Mouse (Mus musculus) liver, adult 2 months (tissue): ENCODE data around the gene Rundc3a. TPM values are rescaled to one million over a fixed set of nuclear protein-coding genes. Genes with fewer than 3 reads are reported as not detected.

Experiments used
- DNase-seq: peaks from one replicate; pipeline ENCODE4 v3.0.0-alpha.2; 2011; ENCODE audit warnings: low read depth, low spot score; ENCODE audit errors: extremely low read depth
- H3K27ac ChIP-seq: fragments of 200-500 bp; replicated peaks from 2 replicates; pipeline ENCODE4 v1.5.1; 2012; ENCODE audit warnings: low read depth, mild to moderate bottlenecking, control low read depth, inconsistent platforms, low read length; ENCODE audit not compliant: insufficient read depth
- H3K27me3 ChIP-seq: fragments of 200-500 bp; 2 replicates; pipeline ENCODE4 v1.6.1; 2012; ENCODE audit warnings: mild to moderate bottlenecking, moderate library complexity, low read length, inconsistent platforms; ENCODE audit not compliant: control insufficient read depth, insufficient read depth
- H3K36me3 ChIP-seq: fragments of 200-500 bp; 2 replicates; pipeline ENCODE4 v1.6.1; 2012; ENCODE audit warnings: low read length, inconsistent platforms; ENCODE audit not compliant: control insufficient read depth, insufficient read depth
- H3K4me1 ChIP-seq: fragments of 200-500 bp; 2 replicates; pipeline ENCODE4 v1.6.1; 2011; ENCODE audit warnings: low read length; ENCODE audit not compliant: control insufficient read depth, insufficient read depth
- H3K4me3 ChIP-seq: fragments of 200-500 bp; 2 replicates; pipeline ENCODE4 v1.5.1; 2011; ENCODE audit warnings: low read depth, mild to moderate bottlenecking, control low read depth, low read length, moderate library complexity; ENCODE audit not compliant: insufficient read depth
- H3K79me2 ChIP-seq: fragments of 200-500 bp; 2 replicates; pipeline ENCODE4 v1.6.1; 2012; ENCODE audit warnings: inconsistent platforms, mild to moderate bottlenecking, low read length, moderate library complexity; ENCODE audit not compliant: control insufficient read depth, insufficient read depth
- H3K9ac ChIP-seq: fragments of 200-500 bp; 2 replicates; pipeline ENCODE4 v1.6.1; 2012; ENCODE audit warnings: low read depth, mild to moderate bottlenecking, control low read depth, inconsistent platforms, low read length
- CTCF ChIP-seq: fragments of 200-500 bp; IDR thresholded peaks from 2 replicates; pipeline ENCODE4 v1.5.1; 2011; ENCODE audit warnings: low read depth, low read length, control low read depth
- POLR2A ChIP-seq: fragments of 200-500 bp; IDR thresholded peaks from 2 replicates; pipeline ENCODE4 v1.6.1; 2011; ENCODE audit warnings: low read length, control low read depth; ENCODE audit not compliant: insufficient read depth; ENCODE audit errors: extremely low read depth
- WGBS: fragments of 180-500 bp; shearing (Covaris S2); methylation state at CpG from one replicate; pipeline ENCODE4 v1.1.7; 2018; 5-methylcytosine and 5-hydroxymethylcytosine counted together
- polyA plus RNA-seq: library from polyadenylated mRNA; depleted of rRNA; stranded (reverse); fragments of >200 nt; gene quantifications from 2 replicates; pipeline ENCODE4 v1.2.3, GENCODE M21; 2012
- total RNA-seq: library from RNA; depleted of rRNA; stranded (reverse); fragments of >200 nt; gene quantifications from 2 replicates; pipeline ENCODE4 v1.2.3, GENCODE M21; 2014

The Rundc3a gene
- total and polyA plus RNA-seq, 2 experiments, result 1.0 to 2.1 TPM

DNA sequence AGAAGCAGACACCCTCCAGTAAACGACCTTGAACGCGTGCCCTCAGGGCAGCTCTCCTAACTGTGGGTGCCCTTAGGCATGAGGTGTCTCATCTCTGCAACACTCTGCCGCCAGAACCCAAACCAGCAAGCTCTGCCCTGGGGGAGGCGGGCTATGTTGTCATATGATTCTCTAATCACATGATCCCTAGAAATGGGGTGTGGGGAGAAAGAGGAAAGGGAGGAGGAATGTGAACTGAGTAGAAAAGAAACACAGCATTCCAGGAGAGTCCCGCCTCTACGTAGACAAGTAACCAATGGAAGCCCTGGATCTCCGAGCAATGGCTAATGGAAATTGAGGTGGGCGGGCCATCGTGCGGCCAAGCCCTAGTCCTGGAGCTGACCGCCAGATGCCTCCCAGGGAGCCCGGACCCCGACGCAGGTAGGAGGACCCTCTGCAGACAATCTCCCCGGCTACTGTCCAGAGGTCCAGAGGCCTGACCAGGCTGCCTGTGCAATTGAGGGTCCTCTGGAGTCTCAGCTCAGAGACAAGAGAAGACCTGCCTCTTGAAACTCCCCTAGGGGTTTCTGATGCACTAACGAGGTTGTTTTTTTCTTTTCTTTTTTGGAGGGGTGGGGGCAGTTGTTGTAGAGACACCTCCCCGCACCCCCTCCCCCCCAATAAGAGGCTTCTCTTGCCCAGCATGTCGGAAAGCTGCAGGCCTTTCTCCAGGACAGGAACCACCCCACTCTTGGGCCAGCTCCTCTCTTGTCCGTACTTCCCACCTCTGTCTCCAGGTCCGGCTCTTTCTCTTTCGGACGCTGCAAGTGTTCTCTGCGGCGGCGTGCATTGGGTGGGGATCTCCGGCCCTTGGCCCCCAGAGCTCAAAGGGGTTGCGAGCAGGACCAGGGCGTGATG lies 37.2 kb downstream of the Rundc3a start, which contains the start of gene Grn:
TSS of gene Grn (plus strand) at position 195 of the 897 bp plus-strand sequence.
- no peaks in the 10 kb centered on the region; the same call in 1 of the 2 replicates for H3K79me2 ChIP-seq
- peaks cover 7% of the 10 kb centered on the region; the same call in 1 of the 2 replicates for H3K36me3 ChIP-seq
- H3K4me3 ChIP-seq, result peak within 1 kb of the TSS; percentile 86
- peaks cover 18% of the 10 kb centered on the region for H3K4me1 ChIP-seq
- WGBS, result under 1% methylated on average over 29 of the region's 29 CpGs
- DNase-seq, result peak; percentile 99
- TF ChIP-seq POLR2A (peak; percentile 93), CTCF (no peak)
- H3K27me3 ChIP-seq, result no peaks in the 10 kb centered on the region
- peak within 1 kb of the TSS; percentile 77 for H3K9ac ChIP-seq
- peak within 1 kb of the TSS; percentile 90 for H3K27ac ChIP-seq

DNA sequence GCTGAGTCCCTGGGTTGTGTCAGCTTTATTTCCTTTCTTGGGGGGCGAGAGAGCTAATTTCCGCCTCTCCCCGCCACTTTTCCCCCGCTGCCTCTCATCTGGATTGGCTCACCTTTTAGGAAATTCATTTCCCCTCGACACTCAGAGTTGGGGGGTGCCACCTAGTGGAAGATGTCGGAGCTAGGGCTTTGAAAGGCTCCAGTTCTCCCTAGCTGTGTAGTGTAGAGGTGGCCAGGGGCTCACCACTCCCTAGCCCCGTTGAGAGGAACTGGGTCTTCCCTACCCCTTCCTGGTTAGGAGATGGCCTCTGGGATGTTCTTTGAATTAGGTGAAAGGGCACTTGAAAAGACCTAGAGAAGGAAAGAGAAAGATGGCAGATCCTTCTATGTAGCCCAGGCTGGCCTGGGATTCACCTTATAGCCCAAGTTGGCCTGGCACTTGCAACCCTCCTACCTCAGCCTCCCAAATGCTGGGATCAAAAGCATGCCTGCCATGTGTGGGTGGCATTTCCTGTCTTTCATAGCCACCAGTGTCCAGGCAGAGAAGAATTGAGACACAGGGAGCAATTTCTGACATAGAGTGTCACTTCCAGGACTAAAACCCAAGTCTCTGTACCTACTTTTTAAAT lies 37.9 kb downstream of the Rundc3a start:
- Histone ChIP-seq H3K36me3 (peaks cover 10% of the 10 kb centered on the region; the same call in 1 of the 2 replicates), H3K4me3 (peak overlapping the region; percentile 86), H3K4me1 (peaks cover 18% of the 10 kb centered on the region), H3K27me3 (no peaks in the 10 kb centered on the region), H3K79me2 (no peaks in the 10 kb centered on the region; the same call in 1 of the 2 replicates), H3K9ac (peak overlapping the region; percentile 77), H3K27ac (peak overlapping the region; percentile 90)
- WGBS, result 1% methylated on average over 7 of the region's 7 CpGs
- TF ChIP-seq CTCF (peak; percentile 78), POLR2A (no peak)
- DNase-seq, result peak; percentile 68

DNA sequence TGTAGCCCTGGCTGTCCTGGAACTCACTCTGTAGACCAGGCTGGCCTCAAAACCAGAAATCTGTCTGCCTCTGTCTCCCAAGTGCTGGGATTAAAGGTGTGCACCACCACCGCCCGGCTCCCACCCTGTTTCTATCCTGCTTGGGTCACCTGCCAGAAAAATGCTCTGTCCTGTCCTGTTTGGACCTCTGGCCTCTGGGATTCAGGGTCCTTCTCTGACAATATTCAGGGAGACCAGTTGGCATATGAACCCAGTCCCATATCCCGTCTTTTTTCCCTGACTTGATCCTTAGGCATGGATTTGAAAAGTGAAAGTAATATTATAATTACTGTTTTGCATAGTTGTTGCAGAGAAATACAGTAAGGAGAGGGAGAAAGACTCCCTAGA lies 38.5 kb downstream of the Rundc3a start:
- Histone ChIP-seq H3K27ac (peak overlapping the region; percentile 83), H3K9ac (peak overlapping the region; percentile 79), H3K27me3 (no peaks in the 10 kb centered on the region)

DNA sequence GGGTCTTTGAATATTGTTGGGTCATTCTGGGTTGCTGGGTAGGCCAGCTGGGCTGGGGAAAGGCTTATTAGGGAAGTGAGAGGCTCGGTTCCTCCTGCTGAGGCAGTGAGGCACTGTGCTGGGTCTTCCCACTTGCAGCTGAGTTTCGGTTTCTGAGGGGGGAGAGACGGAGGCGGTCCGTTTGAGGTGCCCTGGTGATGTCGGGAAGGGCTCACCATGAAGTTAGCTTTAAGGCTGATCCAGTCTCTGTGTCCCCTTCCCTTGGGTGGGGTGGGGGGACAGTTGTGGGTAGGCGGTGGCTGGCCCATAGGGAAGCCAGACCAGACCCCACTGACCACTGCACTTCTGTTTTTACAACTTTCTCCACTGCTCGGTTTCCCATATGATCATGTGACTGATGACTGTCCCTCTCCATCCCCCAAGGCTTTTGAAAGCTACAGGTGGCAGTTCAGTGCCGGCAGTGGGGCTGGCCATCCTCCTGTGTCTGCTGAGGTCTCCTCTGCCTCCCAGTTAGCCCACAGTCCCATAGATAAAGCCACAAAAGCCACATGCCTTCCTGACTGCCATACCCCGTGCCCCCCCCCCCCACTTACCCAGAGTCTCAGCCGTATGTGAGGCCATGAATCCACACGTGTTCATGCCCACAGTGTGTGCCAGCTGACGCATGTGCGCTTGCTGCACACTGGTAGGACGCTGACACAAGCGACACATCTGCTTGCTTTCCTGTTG lies 39.1 kb downstream of the Rundc3a start:
- TF ChIP-seq POLR2A (no peak), CTCF (no peak)
- 24% methylated on average over 16 of the region's 16 CpGs for WGBS
- Histone ChIP-seq H3K27me3 (no peaks in the 10 kb centered on the region), H3K79me2 (no peaks in the 10 kb centered on the region; the same call in 1 of the 2 replicates), H3K36me3 (peaks cover 11% of the 10 kb centered on the region; the same call in 1 of the 2 replicates), H3K4me1 (peaks cover 18% of the 10 kb centered on the region), H3K27ac (peak overlapping the region; percentile 83), H3K9ac (peak overlapping the region; percentile 79), H3K4me3 (peak overlapping the region; percentile 55)
- DNase-seq, result peak; percentile 42

More for the DNA sequence above, 38.5 kb downstream of the Rundc3a start:
- Histone ChIP-seq H3K36me3 (peaks cover 11% of the 10 kb centered on the region; the same call in 1 of the 2 replicates), H3K4me3 (peak overlapping the region; percentile 55; the same call in 1 of the 2 replicates), H3K79me2 (no peaks in the 10 kb centered on the region; the same call in 1 of the 2 replicates), H3K4me1 (peaks cover 18% of the 10 kb centered on the region)
- DNase-seq, result no peak
- WGBS, result 23% methylated on average over 3 of the region's 3 CpGs
- no peak for TF ChIP-seq CTCF
- TF ChIP-seq POLR2A, result no peak

DNA sequence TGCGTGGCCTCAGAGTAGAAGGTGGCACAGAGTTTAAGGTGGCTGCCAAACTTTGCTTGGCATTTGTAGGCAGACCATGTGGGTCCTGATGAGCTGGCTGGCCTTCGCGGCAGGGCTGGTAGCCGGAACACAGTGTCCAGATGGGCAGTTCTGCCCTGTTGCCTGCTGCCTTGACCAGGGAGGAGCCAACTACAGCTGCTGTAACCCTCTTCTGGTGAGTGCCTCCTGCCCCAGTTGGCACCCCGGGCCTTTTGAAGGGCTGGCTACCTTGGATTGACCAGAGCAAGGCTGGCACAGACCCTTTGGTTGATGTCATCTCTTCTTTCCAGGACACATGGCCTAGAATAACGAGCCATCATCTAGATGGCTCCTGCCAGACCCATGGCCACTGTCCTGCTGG lies 39.7 kb downstream of the Rundc3a start:
- no peak for TF ChIP-seq CTCF
- TF ChIP-seq POLR2A, result no peak
- no peak overlapping the region for H3K4me3 ChIP-seq
- no peaks in the 10 kb centered on the region; the same call in 1 of the 2 replicates for H3K79me2 ChIP-seq
- peak overlapping the region; percentile 39 for H3K9ac ChIP-seq
- H3K4me1 ChIP-seq, result peaks cover 18% of the 10 kb centered on the region
- no peaks in the 10 kb centered on the region for H3K27me3 ChIP-seq
- H3K27ac ChIP-seq, result peak overlapping the region; percentile 83
- H3K36me3 ChIP-seq, result peaks cover 11% of the 10 kb centered on the region; the same call in 1 of the 2 replicates
- WGBS, result 20% methylated on average over 6 of the region's 6 CpGs
- peak; percentile 99 for DNase-seq
